Mouse (Mus musculus) spleen, postnatal 4 days (tissue): ENCODE results near the gene Shc3.

ENCODE experiments used
- DNase-seq, 2 experiments: peaks; one replicate each; pipeline ENCODE4 v3.0.0; 2022; ENCODE audit warnings: low spot score in 2 of 2

The Shc3 gene

DNA sequence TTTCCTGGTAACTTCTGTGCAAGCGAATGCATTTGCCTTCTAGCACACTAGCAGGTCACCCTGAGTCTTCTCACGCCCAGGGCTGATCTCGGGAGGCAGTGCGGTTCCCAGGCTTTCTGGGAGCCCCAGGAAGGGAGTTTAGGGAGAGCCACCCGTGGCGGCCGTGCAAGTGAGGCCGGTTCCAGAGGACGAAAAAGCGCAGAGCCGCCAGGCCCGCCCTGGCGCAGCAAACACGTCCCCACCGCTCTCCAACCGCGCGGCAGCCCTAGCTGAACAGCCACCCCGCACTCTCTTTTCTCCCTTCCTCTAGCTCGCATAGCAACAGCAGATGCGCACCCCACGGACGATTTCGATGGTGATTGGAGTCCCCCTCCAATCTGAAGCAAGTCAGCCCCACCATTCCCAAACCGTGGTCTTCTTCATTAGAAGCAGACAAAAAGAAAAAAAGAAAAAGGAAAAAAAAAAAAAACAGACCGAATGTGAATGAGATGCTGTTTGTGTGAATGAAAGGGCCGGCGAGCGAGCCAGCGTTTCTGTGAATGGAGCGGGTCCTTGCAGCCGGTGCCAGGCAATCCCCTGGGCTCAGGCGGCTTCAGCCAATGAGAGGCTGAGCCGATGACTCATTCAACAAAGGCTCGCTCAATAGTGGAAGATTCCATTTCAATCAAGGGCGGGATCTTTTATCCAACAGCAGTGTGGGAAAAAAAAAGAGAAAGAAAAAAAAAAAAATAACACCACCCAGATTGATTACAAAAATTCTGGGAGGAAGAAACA, at the start of gene Shc3:
TSS of gene Shc3 (minus strand) at position 509 of the 774 bp plus-strand sequence.
- peak in 1 of 2 experiments; percentile 61 for DNase-seq

DNA sequence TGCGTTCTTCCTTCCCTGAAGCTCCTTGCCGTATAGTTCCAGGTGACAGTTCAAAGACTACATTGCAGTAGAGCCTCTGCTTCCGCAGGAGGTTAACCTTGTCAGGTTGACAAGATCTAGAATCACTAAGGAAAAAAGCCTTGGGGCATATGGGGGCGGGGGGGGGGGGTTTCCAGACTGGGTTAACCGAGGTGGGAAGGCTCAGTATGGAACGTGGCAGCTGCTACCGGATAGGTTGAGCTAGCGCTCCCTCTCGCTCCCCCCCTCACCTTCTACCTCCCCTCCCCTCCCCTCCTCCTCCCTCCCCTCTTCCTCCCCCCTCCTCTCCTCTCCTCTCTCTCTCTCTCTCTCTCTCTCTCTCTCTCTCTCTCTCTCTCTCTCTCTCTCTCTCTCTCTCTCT, 49.4 kb upstream of the Shc3 start:
- DNase-seq: no peak

DNA sequence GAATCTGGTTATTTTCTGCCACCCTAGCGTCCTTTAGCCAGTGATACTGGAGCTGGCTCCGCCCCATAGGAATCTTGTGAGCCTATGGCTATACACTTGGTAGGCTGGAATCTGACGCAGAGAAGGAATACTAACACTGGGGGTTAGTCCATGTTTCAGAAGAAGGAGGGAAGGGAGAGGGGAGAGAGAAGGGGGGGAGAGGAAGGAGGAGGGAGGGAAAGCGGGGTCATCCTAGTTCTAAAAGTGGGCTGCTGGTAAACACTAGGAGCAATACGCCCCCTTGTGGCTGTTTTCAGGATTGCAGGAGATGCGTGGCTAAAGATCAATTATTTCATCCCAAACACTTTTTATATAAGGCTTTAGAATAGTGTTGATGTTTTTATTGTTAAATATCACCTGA, 48.6 kb upstream of the Shc3 start:
- peak in 1 of 2 experiments; percentile 74 for DNase-seq

DNA sequence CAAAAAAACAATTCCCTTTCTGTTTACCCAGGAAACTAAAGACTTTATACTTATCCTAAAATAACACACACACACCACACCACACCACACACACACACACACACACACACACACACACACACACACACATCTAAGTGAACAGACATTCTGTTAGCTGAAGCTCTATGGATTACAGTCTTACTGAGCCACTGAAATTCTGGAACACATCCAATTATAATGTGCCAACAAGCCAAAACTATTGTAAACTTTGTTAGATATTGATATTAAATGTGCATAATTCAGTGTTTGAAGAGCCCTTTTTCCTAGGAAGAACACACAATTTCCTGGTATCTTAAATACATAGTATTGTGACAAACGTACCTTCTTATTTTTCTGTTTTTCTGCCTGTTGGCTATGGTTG, 48.1 kb upstream of the Shc3 start:
- no peak for DNase-seq

DNA sequence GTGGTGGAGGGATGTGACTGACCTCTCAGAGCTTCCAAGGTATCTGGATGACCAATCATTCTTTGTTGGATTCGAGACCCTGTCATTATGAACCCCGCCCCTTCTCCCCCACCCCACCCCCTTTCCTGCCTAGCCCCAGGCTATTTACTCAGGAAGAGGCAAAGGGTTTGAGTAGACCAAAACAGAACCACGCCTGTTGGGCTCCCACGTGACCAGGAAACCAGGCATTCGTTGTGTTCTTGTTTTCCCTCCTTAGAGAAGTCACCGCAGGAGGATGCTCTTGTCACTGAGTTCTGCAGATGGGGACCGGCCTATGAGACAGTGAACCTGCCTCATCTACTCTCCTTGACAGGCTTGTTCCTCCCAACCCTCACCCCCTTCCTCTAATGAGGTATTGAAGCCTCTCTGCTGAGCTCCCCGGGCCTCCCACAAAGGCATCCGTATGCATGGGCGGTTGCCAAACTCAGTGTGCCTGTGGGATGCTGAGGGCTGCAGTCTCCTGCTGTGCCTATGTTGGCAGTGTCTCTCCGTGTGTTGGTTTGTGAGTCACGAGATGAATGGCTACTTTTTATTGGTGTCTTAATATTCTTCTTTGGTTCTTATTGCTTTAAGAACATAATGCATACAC, 47.3 kb upstream of the Shc3 start:
- DNase-seq: no peak

DNA sequence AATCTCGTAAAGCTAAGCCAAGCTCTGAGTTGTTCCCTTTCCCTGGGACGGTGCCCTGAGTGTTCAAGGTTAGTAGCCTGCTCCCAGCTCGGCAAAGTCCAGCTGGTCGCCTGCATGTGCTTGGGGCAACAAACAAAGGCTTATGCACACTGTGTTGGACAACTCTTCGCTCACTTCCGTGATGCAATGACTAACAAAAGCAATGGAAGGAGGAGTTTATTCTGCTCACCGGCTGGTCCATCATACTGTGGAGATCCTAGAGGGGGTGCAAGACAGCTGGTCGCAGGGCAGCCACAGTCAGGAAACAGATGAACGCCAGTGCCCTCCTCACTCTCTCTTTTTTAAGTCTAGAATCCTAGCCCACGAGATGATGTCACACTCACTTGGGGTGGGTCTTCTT, 46.6 kb upstream of the Shc3 start:
- DNase-seq: no peak

DNA sequence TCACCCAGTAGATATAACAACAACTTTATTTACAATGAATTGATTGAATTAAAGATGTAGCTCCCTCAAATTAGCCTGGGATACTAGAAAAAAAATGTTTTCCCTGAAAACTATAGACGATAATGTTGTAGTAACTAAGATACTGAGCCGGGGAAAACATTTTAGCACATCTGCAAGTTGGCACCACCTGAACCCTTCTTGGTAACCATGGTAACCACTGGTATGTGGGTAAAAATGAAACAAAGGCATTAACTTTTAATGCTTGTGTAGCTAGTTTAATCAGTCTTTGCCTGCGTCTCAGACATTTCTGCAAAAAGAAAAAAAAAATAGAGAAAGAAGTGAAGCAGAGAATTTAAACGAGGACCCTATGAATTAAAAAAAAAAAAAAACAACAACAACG, 42.3 kb upstream of the Shc3 start:
- no peak for DNase-seq

DNA sequence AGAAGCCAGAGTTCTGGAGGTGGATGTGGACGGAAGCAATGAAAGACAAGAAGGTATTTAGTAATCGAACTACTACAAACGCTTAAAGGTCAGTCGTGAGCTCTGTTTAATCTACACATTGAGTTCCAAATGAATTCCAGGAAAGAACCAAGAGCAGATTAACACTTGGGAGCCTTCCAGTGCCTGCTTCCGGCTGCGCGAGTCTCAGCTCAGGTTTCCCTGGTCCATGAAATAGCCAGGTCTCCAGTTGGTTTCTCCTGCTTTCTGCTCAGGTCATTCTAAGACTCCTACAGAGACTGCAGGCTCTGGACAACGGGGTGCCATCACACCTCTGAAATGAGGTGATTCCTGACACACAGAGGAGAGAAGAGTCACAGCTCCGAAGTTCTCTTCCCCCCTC, 41.8 kb upstream of the Shc3 start:
- no peak for DNase-seq

DNA sequence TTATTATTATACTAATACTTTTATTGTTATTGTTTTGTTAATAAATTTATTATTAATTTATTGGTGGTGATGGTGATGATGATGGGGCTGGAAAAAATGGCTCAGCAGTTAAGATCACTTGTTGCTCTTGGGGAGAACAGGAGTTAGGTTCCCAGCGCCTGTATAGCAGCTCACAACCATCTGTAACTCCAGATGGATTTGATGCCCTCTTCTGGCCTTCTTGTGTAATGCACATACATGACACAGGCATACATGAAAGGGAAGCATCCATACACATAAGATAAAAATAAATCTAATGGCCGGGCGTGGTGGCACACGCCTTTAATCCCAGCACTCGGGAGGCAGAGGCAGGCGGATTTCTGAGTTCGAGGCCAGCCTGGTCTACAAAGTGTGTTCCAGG, 40.0 kb upstream of the Shc3 start:
- no peak for DNase-seq

DNA sequence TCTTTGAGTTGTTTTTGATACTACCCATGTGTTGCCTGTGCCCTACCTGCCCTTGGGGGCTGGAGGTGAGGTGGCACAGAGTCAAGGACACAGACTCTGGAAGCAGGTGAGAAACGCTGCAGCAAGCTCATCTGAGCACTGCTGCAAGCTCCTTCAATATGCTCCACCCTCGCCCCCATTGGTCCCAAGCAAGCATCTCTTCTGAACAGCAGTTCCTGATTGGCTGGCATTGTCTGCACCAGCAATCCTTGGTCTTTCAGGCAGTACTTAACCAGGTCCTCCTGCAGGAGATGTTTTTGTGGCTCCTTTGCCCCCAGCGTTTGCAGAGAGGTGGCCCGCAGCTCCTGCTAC, 34.6 kb upstream of the Shc3 start:
- DNase-seq: no peak

DNA sequence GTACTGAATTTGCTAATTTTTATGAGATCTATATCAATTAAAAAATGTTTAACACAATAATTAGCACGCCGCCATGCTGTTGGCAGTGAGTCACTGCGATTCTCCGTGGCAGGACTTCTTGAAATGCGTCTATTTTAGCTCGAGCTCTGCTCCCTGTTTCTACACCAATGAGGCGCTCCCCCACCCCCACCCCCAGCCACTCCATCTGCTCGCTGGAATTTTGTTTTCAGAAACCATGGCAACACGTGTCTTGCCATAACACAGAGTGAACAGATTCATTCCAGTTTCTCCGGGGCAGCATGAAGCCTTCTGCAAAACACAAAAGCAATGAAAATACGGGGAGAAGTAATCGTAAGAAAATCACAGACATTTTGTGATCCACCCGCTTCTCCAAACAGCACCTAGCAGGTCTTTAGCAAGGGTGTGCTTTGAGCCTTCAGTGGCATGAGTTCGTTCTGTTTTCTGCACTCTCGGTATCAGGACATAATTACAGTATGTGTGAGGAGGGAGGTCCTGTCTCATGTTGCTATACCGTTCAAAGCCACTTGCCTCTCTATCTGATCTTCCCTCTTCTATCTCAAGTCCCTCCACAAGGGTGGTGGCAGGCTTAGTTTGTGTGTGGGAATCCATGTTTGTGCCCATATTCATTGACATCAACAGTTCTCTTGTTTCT, 34.1 kb upstream of the Shc3 start:
- DNase-seq: no peak

DNA sequence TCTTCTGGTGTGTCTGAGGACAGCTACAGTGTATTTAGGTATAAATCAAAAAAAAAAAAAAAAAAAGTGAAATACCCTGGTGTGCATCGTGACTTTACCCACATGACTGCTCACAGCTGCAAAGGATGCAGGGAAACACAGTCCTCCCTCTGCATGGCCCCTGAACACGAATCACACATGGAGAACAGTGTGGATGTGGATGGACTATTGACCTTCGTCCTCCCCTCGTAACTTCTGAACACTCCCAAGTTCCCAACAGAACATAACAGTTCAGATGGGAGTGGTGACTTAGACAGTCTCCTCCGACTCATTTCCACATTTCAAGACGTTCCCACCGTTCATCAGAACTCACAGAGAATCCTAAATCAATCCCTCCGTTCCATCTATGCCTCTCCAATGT, 33.5 kb upstream of the Shc3 start:
- DNase-seq: no peak

DNA sequence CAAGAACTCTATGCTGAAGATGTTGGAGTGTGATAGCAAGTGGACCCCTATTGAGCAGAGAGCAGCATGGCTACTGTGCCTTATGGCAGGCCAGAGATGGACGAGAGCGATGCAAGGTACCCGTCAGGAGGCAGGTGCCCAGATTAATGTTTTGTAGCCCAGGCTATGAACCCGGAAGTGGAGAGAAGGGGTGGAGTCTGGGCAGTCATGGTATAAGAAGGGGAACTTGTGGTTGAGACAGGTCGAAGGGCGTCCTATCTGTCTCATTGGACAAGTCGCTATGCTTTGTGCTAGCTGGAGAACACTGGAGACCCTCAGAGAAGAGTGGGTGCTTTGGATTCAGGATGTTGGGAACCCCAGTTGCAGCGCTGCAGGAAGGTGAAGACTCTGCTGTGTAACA, 30.9 kb upstream of the Shc3 start:
- DNase-seq: no peak

DNA sequence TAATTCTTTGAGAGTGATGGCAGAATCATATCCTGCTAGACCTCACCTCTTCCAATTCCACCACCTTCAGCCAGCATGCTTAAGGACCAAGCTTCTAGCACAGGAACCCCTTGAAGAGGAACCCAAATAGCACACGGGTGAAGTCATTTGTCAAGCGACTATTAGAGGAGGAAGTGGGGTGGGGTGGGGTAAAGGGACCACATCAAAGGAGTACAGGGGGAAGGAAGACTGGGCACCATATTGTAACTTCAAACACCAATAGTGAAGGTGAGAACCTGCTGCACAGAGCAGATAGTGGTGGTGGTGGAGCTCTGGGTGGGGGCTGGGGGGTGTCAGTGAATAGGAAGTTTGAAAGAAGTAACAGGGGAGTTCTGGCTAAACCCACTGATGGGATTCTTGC, 28.8 kb upstream of the Shc3 start:
- DNase-seq: no peak

DNA sequence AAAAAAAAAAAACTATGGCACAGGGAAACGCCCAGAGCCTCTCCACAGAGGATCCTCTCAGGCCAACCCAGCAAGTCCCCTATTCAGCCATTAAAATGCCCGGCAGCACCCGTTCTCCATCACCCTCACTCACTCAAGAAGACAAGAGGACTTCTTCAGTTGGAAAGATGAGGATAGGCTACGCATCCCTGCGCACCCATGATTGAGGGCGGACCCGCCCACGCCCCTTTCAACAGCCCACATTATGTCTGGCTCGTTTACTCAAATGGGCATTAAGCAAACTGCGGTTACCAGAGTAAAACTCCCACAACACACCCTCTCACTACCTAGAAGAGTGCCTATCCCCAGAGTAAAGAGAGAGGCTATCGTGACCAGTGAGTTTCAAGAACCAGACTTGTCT, 26.2 kb upstream of the Shc3 start:
- DNase-seq: no peak

DNA sequence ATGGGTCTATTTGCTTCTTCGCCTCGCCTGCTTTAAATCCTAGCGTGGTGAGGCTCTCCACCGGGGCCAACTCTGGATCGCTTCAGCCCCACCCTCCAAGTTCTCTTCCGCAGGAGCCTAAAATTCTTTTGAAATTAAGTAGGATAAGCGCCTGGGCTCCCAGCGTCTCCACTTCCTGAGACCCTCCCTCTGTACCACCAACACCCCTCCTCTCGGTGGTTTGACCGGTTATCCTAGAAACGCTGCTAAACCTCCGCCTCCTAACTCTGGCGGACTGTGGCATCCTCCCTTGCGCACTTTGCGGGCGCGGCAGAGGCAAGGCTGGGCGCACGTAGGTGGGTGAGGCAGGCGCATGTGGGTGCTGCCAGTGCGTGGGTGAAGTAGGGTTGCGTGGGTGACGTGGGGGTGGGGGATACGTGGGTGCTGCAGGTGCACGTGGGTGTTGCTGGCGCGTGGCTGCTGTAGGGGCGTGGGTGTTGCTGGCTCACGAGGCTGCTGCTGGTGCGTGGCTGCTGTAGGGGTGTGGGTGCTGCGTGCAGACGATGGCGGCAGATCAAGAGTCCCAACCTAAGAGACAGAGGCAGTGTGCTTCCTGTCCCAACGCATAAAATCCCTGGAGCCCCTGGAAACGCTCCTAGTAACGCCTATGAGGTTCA, 25.6 kb upstream of the Shc3 start:
- no peak for DNase-seq

DNA sequence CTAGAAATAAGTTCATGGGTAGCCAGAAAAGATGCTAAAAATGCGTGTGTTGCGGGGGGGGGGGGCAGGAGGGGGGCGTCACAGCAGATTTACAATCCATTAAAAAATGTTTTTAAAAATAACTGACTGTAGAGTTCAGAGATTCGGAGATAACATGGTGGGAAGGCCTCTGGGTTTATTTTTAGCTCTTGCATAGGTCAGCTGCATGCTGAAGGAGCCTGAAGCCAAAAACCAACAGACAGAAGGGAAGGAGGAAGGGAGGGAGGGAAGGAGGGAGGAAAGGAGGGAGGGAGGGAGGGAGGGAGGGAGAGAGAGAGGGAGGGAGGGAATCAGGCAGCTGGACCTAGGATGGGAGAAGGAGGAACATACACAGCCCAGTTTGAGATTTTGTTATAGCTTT, 18.8 kb upstream of the Shc3 start:
- no peak for DNase-seq

DNA sequence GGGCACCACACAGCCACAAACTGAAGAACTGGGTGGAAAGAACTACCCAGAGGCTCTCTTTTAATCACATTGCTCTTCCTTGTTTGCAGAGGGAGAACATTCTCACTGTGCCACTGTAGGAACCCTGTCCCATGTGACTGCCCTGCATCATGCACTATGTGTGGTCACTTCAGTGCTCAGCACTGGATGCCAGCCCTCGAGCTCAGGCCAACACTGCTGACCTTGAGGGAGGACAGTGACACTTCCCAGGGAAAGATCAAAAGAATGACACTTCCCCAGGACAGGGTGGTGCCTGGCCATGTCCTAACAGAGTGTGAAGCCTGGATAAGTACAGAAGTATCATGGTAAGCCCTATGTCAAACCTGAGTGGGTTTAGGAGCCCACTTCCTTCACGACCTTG, 13.0 kb upstream of the Shc3 start:
- no peak for DNase-seq

DNA sequence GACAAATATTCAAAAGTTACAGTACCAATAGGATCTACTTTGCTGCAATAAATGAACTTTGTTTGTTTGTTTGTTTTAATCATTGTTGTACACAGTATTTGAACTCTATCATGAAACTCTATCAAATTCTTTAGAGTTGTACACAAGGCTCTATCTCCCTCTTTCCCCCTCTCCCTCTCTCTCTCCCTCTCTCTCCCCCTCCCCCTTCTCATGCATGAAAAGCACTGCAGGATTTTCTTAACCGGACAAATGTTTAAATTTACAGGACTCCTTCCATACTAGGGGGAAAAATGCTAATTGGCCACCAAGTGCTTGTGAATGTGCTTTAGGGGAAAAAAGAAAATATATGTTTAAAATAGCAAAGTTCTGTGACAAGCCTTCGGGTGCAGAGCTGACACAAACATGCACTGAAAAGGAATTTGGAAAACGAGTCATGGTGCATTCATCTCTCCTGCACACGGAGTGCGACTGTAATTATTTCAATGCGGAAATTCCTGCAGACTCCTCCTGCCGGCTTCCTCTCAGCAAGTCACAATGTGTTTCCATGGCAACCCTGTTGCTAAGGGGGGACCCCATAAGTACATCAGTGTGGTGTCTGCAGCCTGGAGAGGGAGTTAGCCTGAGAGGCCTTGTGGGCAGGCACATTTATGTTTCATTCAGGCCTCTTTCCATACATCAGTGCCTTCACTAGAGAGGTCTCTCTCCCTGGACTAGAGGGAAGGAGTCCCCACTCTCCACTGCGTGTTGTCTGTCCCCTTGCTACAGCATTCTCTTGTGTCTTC, 11.2 kb upstream of the Shc3 start:
- DNase-seq: no peak

DNA sequence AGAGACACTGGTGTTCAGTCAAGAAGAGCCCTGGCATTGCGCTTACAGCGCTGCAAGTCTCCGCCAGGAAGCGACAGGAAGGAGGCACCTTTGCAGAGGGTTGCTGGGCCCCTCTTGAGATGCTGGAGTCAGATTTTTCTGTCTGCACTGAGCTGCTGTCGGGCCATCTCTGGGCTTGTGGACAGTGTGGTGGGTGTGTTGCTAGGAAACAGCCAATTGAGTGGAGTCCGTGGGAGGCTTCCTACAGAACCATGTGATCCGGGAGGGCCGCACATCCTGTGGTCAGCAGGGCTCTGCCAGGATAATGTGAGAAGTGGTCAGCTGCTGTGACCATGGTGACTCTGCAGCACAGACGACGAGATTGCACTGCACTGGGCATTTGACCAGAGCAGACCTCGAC, 4.6 kb upstream of the Shc3 start:
- DNase-seq: no peak

DNA sequence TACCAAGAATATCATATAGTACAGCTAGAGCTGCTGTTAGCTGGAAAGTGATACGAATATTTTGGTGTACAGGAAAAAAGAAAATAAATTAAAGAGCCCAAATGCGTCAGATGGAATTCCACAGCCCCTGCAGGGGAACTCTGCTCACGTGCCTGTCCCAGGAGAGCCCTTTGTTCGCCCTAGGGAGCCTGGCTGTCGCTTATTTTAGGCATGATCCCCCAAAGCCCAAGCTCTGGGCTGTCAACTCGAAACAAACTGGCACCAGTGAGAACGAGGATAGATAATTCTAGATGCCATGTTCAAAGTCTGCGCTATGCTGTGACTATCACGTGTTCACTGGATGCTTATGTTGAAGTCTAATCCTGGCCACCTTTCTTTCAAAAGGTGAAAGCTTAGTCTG, 892 bp upstream of the Shc3 start:
- no peak for DNase-seq

DNA sequence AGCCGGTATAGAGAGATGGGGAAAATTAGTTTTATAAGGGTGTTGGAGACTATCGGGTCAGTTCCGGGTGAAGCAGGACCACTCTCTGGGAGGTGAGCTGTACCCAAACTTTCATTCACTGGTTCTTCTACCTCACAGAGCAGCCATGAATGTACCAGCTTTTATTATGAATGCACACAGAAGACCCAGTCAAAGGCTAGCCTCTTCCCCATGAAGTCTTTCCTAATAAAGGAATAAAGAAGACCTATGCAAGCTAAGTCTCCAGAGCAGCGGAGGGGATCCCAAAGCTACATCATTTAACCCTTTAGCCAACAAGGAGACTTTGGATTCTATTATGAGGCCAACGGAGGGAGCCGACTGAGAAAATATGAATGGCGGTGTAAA, 458 bp upstream of the Shc3 start:
- DNase-seq: no peak
